Mouse (Mus musculus) layer of hippocampus, adult 11-12 months (tissue): Measurements from ENCODE around the gene Clec4a4.
"Not testable (repeated sequence)": the region's sequence is repeated elsewhere in the genome, so short reads cannot be mapped to it uniquely, and the experiment has no call there.

Experiments used
- DNase-seq: peaks from one replicate; pipeline ENCODE4 v3.0.0; 2022; ENCODE audit warnings: low spot score

Gene Clec4a4

DNA sequence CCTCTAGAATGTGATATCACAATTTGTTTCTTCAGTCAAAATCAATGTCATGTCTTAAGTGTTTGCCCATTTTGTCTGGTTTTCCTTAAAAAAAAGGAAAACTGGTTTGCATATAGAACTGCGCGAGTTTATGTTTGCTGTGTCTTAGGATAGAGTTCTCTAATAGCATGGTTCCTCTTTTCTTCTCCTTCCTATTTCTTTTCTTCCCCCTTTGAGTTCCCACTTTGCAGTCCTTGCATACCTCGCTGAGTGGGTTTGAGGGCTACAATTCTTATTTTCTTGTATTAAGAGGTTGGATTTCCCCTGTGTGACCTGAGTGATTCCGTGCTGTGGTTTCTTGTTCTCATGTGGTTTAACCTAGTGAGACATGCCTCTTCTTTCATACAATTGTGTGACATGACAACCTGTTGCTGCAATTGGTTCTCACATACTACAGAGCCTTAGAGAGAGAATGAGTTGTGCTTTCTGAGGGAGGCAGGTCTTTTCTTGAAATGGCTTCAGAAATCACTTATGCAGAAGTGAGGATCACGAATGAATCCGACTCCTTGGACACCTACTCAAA lies at the start of gene Clec4a4:
TSS of gene Clec4a4 (plus strand) at position 492 of the 562 bp plus-strand sequence.
- no peak for DNase-seq

DNA sequence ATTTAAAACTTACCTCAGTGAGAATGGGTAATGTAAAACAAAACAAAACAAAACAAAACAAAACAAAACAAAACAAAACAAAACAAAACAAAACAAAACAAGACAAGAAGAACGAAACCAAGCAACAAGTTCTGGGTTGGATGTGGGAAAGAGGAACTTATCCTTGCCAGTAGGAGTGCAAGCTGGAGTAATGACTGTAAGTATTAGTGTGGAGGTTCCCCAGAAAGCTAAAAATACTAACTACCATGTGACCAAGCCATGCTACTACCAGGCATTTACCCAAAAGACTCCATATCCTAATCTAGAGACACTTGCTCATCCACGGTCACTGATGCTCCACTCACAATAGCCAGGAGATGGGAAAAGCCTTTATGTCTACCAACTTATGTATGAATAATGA lies 43.4 kb upstream of the Clec4a4 start:
- DNase-seq: no peak

DNA sequence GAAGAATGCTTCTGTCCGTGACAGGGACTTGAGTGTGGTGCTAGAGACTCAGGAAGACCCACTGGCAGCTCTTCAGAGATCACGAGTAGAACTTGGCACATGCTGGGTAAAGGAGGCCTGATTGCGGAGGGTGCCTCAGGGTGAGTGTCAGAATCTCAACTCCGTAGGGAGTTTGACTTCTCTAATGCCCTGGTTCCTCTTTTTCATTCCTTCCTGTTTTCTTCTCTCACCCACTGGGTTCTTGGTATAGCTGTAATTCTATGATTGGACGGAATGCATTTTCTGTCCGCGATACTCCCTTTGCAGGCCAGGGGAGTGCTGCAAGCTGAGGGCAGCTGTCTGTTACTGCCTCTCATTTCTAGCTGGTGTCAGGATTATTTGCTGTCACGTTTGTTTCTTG lies 37.8 kb upstream of the Clec4a4 start, which contains the start of gene Clec4a3:
TSS of gene Clec4a3 (plus strand) at position 115 of the 400 bp plus-strand sequence.
- DNase-seq: peak; percentile 17

DNA sequence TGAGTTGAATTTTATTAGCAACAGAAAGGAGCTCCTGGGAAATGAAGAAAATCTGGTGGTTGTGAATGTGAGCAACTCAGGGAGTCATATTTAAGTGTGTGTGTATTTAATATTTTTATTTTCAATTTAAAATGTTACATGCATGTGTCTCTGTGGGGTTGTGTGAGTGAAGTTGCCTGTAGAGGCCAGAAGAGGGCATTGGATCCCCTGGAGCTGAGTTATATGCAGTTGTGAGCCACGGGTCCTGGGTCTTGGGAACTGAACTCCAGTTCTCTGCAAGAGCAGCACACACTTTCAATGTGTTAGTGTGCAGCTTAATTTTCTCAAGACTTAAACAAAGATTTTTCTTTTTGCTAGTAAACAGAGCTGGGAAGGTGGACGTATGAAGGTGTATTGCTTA lies 25.6 kb upstream of the Clec4a4 start:
- no peak for DNase-seq

DNA sequence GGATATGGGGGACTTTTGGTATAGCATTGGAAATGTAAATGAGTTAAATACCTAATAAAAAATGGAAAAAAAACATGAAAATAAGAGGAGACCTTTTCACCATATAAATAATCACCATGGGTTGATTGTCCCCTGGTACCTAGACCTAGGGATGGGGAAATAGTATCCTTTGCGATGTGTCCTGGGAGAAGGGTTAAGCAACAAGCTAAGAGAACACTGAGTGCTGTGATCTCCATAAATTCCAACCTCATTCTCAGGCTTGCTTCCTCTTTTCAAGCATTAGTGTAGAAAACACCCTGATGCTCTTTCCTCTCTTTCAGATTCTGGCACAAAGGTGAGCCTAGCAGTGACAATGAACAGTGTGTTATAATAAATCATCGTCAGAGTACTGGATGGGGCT lies 21.1 kb upstream of the Clec4a4 start:
- no peak for DNase-seq

DNA sequence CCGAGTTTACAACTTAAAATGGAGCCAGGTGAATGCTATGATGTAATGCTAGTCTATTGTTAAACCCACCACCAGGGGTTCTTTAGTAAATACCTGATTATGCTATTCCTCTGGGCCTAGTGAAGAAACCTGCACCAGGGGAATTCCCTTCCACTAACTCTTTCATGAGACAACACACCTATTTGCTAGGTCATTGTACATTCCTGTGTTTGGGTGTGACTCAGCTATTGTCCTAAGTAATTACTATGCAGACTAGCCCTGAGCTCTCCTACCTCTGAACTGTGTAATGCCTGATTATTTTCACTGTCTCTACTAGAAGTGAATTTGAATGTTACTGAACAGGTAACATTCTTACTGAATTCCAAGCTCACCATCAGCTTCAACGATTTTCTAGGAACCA lies 14.5 kb downstream of the Clec4a4 start:
- DNase-seq: not testable (repeated sequence)

DNA sequence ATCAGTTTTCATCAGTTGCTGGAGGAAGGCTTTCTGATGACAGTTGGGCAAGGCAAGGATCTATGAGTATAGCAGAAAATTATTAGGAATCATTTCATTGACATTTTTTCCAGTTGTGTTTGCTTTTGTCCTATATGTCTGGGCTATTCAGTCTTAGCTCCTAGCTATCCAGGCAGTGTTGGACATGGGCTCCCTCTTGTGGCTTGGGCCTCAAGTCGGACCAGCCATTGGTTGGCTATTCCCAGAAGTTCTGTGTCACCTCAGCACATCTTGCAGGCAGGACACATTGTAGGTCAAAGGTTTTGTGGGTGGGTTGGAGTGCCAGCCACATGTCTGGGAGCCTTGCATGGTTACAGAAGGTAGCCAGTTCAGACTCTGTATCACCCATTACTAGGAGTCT lies 15.4 kb downstream of the Clec4a4 start:
- DNase-seq: peak; percentile 7

DNA sequence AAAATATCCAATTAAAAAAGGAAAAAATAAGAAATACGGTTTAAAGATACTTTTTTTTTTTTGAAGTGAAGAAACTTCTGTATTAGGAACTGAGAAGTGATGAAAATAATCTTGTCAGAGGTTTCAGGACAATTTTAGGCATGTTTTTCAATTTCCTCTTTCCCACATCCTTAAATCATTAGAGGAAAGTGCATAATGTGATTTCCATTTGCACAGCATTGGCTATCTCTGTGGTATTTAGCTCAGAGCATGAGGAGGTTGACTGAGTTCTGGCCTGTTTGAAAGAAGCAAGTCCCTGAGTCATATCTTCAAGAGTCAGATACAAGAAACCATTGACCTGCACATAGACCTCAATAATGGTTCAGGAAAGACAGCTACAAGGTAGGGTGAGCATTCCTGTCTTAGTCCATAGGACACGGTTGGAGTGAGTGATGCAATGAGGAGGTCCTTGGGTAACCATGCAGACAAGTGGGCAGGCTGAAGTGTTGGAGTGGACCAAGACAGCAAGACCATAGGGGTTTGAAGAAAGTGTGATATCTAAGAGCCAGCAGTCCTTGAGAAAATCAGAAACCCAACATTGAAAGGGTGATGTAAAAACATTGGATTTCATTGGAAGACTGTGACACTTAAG lies 59.7 kb downstream of the Clec4a4 start, which contains the start of gene Clec4b1:
TSS of gene Clec4b1 (plus strand) at position 221 of the 631 bp plus-strand sequence.
- DNase-seq: no peak
